Mouse (Mus musculus) brain, embryonic 14.5 days (tissue): ENCODE data around the gene Noc4l.

Experiments used
- CTCF ChIP-seq: fragments of 200-500 bp; IDR thresholded peaks from 2 replicates; pipeline ENCODE4 v1.5.1; 2012; ENCODE audit warnings: inconsistent platforms, mild to moderate bottlenecking, moderate library complexity, borderline replicate concordance; ENCODE audit not compliant: insufficient read depth, insufficient read length; ENCODE audit errors: extremely low read depth
- POLR2A ChIP-seq: fragments of 200-500 bp; IDR thresholded peaks from 2 replicates; pipeline ENCODE4 v1.6.1; 2012; ENCODE audit warnings: mild to moderate bottlenecking, inconsistent platforms, borderline replicate concordance; ENCODE audit not compliant: poor library complexity, insufficient read depth, insufficient read length, severe bottlenecking; ENCODE audit errors: extremely low read depth

GRCm38 (mm10) chr5:110609868-110610267, 43.3 kb downstream of the Noc4l start:
- TF ChIP-seq CTCF (no peak), POLR2A (no peak)
